Mouse (Mus musculus) E14TG2a.4 (cell line): ENCODE measurements around the gene Cnp.

Experiments used
- H3K27me3 ChIP-seq: 2 replicates; pipeline ENCODE4 v1.6.1; 2014; ENCODE audit warnings: low read length, control low read depth; ENCODE audit not compliant: insufficient read depth
- H3K36me3 ChIP-seq: 2 replicates; pipeline ENCODE4 v1.6.1; 2014; ENCODE audit warnings: low read length, control low read depth; ENCODE audit not compliant: insufficient read depth
- H3K4me1 ChIP-seq: replicated peaks from 2 replicates; pipeline ENCODE4 v1.6.1; 2014; ENCODE audit warnings: low read depth, low read length, control low read depth
- H3K4me3 ChIP-seq: replicated peaks from 2 replicates; pipeline ENCODE4 v1.5.1; 2014; ENCODE audit warnings: mild to moderate bottlenecking, low read length
- H3K9me3 ChIP-seq: 2 replicates; pipeline ENCODE4 v1.6.1; 2014; ENCODE audit warnings: low read length, control low read depth
- CTCF ChIP-seq: conservative IDR thresholded peaks from 2 replicates; pipeline ENCODE4 v1.5.1; 2014; ENCODE audit warnings: low read length
- NANOG ChIP-seq: IDR thresholded peaks from 2 replicates; pipeline ENCODE4 v1.6.1; 2014; ENCODE audit warnings: borderline replicate concordance, low read length, mixed read lengths
- POU5F1 ChIP-seq: IDR thresholded peaks from 2 replicates; pipeline ENCODE4 v1.6.1; 2014; ENCODE audit warnings: low read length, borderline replicate concordance

Cnp gene

DNA sequence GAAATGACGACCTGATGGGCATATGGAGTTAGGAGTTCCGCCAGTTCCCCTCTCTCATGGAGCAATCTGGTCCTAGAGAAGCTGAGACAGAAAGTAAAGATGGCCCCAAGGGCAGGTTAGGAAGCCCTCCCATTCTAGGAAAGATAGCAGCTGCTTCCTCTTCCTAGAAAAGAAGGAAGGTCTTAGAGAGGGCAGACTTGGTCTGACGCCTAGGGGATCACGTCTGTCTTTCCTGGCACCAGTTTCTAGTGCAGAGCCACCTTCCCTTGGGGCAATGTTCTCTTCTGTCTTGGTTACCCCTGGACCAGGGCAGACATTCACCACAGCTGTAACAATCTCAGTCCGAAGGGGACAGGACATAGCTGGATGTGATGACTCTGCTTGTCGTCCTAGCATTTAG, 26.6 kb upstream of the Cnp start:
- H3K4me3 ChIP-seq, result no peak overlapping the region
- H3K27me3 ChIP-seq, result no peaks in the 10 kb centered on the region
- peaks cover 88% of the 10 kb centered on the region for H3K4me1 ChIP-seq
- H3K36me3 ChIP-seq, result no peaks in the 10 kb centered on the region
- H3K9me3 ChIP-seq, result no peaks in the 10 kb centered on the region
- TF ChIP-seq POU5F1 (no peak), NANOG (no peak), CTCF (no peak)

DNA sequence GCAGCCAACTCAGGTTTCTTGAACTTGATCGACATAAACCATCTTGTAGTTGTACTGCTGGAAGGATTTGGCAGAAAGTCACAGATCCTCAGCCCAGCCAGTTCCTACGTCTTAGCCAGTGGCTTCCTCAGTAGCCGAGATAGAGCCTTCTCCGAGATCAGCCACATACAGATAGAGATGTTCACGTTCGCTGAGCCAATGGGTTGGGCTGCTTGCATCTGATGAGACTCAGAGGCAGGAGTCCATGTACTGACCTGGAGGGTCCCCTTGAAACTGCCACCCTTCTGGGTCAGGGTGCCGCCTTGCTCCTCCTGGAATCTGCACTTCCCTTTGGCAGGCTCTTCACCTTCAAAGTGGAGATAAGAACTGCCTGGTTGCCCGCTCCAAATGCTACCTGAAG, 25.2 kb upstream of the Cnp start:
- no peak for TF ChIP-seq NANOG
- TF ChIP-seq CTCF, result no peak
- TF ChIP-seq POU5F1, result no peak
- Histone ChIP-seq H3K9me3 (no peaks in the 10 kb centered on the region), H3K4me3 (peak overlapping the region; percentile 57), H3K36me3 (no peaks in the 10 kb centered on the region), H3K4me1 (peaks cover 91% of the 10 kb centered on the region), H3K27me3 (no peaks in the 10 kb centered on the region)

DNA sequence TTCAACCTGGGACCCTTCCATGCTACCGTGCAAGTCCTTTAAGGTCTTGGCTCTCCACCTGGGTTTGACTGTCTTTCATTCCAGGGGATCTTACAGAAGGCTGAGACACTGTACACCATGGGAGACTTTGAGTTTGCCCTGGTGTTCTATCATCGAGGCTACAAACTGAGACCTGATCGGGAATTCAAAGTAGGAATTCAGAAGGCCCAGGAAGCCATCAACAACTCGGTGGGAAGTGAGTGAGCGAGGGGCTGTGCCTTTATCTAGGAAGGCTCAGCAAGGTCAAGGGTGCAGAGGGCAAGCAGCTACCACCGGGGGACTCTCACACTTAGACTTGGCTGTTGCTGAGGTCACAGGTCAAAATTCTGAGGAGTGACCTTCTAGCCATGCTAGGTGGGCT, 24.6 kb upstream of the Cnp start:
- Histone ChIP-seq H3K36me3 (no peaks in the 10 kb centered on the region), H3K4me3 (peak overlapping the region; percentile 57), H3K9me3 (no peaks in the 10 kb centered on the region), H3K27me3 (no peaks in the 10 kb centered on the region), H3K4me1 (peaks cover 88% of the 10 kb centered on the region)
- peak; percentile 99 for TF ChIP-seq NANOG
- no peak for TF ChIP-seq POU5F1
- TF ChIP-seq CTCF, result no peak

DNA sequence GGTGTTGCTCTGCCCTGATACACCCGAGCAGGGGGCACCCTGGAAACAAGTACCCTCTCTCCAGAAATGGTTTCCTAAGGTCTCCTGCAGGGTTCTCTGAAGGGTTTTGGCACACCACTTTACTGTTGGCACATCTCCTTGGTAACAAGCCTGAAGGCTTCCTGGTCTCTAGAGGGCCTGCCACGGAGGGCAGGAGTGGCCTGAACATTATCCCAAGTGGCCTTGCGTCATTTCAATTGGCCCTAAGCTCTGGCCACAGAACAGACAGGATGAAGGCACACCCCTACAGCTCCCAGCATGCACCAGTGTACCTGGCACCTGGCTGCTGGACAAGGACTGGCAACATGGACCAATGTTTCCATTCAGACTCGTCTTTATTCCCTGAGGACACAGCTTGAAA, 21.9 kb upstream of the Cnp start:
- H3K4me3 ChIP-seq, result peak overlapping the region; percentile 39; the same call in 1 of the 2 replicates
- TF ChIP-seq POU5F1 (no peak), CTCF (no peak), NANOG (no peak)

DNA sequence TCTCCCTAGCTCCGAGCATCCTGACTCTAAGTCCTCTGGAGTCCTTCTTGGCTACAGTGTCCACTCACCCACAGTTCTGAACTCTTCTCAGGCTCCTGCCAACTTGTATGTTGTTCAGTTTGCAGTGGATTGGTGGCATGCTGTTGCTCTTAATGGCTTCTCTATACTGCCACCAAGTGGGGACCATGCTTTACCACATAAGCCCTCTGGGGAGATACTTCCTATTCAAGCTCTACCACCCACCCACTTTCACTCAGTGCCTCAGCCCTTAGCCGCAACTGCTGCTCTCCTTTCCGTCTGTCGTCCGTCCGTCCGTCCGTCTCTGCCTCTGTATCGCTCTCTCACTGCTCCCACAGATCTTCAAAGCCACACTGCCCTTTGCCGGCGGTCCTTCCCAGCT, 19.1 kb upstream of the Cnp start:
- Histone ChIP-seq H3K4me3 (peak overlapping the region; percentile 73), H3K4me1 (peaks cover 90% of the 10 kb centered on the region), H3K36me3 (no peaks in the 10 kb centered on the region), H3K9me3 (no peaks in the 10 kb centered on the region), H3K27me3 (no peaks in the 10 kb centered on the region)
- no peak for TF ChIP-seq NANOG
- TF ChIP-seq CTCF, result peak; percentile 62

More for the DNA sequence above, 21.9 kb upstream of the Cnp start:
- Histone ChIP-seq H3K36me3 (no peaks in the 10 kb centered on the region), H3K4me1 (peaks cover 92% of the 10 kb centered on the region), H3K9me3 (no peaks in the 10 kb centered on the region), H3K27me3 (no peaks in the 10 kb centered on the region)

DNA sequence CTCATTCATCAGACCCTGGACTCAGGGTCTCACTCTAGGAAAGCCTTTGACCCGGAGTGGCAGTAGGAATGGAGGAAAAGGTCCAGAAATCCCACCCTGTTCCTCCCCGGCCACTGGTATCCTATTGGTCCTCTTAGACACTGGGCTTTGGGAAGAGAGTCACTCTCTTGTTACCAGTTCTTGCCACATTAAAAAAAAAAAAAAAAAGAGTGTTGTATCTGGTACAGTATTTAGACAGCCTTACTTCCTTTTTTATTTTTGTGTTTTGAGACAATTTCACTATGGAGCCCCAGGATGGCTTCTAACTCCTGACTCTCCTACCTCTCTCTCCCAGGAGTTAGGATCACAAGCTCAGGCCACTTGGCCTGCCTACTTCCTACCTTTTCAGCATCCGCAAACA, 17.1 kb upstream of the Cnp start:
- no peaks in the 10 kb centered on the region for H3K9me3 ChIP-seq
- H3K36me3 ChIP-seq, result no peaks in the 10 kb centered on the region

DNA sequence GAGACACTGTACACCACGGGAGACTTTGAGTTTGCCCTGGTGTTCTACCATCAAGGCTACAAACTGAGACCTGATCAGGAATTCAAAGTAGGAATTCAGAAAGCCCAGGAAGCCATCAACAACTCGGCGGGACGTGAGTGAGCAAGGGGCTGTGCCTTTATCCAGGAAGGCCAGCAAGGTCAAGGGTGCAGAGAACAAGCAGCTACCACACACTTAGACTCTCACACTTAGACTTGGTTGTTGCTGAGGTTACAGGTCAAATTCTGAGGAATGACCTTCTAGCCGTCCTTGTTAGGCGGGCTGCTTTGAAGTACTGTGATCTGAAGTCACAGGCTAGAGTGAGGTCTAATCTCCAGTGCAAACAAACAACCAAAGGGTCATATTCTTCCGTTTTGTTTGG, 15.2 kb upstream of the Cnp start:
- Histone ChIP-seq H3K4me1 (peaks cover 93% of the 10 kb centered on the region), H3K9me3 (no peaks in the 10 kb centered on the region), H3K4me3 (0 out of 2 replicates have a peak overlapping the region, but pooled peaks have one; percentile 51), H3K27me3 (no peaks in the 10 kb centered on the region), H3K36me3 (no peaks in the 10 kb centered on the region)
- TF ChIP-seq POU5F1, result no peak
- TF ChIP-seq NANOG, result peak; percentile 100
- no peak for TF ChIP-seq CTCF

More for the DNA sequence above, 17.1 kb upstream of the Cnp start:
- Histone ChIP-seq H3K27me3 (no peaks in the 10 kb centered on the region), H3K4me1 (peaks cover 91% of the 10 kb centered on the region), H3K4me3 (peak overlapping the region; percentile 32)
- no peak for TF ChIP-seq CTCF

DNA sequence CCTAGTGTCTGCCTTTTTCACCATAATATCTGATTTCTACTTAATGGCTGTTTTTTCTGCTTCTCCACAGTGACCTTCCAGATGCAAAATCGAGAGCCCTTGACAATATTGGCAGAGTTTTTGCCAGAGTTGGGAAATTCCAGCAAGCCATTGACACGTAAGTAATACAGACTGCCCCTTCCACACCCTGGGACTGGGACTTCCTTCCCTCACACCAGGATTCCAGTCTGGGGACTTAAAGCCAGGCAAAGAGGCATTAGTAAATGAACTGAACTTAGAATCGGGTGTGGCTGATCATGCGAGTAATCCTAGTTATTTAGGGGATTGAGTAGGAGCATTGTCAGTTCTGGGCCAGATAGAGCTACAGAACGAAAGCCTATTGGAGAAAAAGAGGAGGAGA, 13.0 kb upstream of the Cnp start:
- H3K36me3 ChIP-seq, result no peaks in the 10 kb centered on the region
- no peaks in the 10 kb centered on the region for H3K9me3 ChIP-seq
- H3K4me3 ChIP-seq, result 0 out of 2 replicates have a peak overlapping the region, but pooled peaks have one; percentile 8
- no peaks in the 10 kb centered on the region for H3K27me3 ChIP-seq
- peaks cover 88% of the 10 kb centered on the region for H3K4me1 ChIP-seq
- TF ChIP-seq CTCF, result no peak
- no peak for TF ChIP-seq NANOG
- no peak for TF ChIP-seq POU5F1

DNA sequence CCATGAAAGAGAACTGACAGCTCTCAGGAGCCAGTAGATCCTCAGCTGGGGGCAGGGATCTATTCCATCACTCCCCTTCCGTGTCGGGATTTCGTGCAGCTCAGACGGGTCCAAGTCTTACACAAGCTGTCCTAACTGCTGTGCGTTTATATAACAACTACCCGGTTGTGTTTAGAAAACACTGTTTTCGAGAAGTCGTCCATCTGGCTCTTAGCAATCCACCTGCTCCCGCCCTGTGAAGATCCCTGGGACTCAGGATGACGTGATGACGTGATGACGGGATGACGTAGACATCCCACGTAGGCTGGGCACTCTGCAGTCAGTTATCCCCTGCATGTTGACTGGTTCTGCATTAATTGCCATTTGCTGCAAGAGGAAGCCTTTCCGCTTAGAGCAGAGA, 10.4 kb upstream of the Cnp start:
- Histone ChIP-seq H3K27me3 (no peaks in the 10 kb centered on the region), H3K36me3 (no peaks in the 10 kb centered on the region), H3K4me3 (peak overlapping the region; percentile 54), H3K4me1 (peaks cover 74% of the 10 kb centered on the region), H3K9me3 (no peaks in the 10 kb centered on the region)
- TF ChIP-seq NANOG (no peak), CTCF (no peak), POU5F1 (no peak)
